Mouse (Mus musculus): ENCODE results near the gene Drc1. TPM values are rescaled to one million over a fixed set of nuclear protein-coding genes. Genes with fewer than 3 reads are reported as not detected.

The Drc1 gene
- polyA plus RNA-seq, 1 experiment from 2014 or later, result 1.8 TPM

DNA sequence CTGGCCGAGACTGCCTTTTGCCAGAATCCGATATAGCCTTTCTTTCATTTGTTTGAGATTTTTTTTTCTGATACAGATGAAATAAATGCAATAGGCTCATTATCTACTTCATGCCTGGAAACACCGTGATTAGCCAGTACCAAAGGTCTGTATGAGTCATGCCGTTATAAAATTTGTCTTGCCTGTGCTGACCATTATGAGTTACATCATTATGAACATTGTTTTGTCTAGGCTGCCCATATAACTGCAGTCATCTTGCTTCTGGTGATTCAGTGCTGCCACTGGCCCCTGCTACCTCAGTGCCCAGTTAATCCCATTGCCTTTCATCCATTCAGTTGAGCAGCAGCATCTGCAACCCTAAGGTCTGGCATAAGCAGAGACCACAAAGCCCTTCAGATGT lies 1.7 kb upstream of the Drc1 start:
- Histone ChIP-seq H3K9me3 (ENCODE audit: control insufficient read depth, low read length) (no peaks in the 10 kb centered on the region), H3K4me2 (ENCODE audit: low read depth, low read length) (no peak overlapping the region), H3K4me3 (ENCODE audit: low read length) (no peak overlapping the region), H3K4me1 (ENCODE audit: control insufficient read depth, insufficient read depth, low read length) (peaks cover 2% of the 10 kb centered on the region; the same call in 1 of the 2 replicates), H3K9ac (ENCODE audit: low read depth, low read length) (no peak overlapping the region), H3K27ac (ENCODE audit: low read length) (peak overlapping the region; percentile 61; the same call in 1 of the 2 replicates), H3K36me3 (ENCODE audit: control insufficient read depth, insufficient read depth, low read length) (no peaks in the 10 kb centered on the region), H3K27me3 (replicated peaks; ENCODE audit: control insufficient read depth, insufficient read depth, low read length) (no peaks in the 10 kb centered on the region)
- WGBS, result 66% methylated on average over 4 of the region's 4 CpGs
- ATAC-seq, result peak; percentile 87

- peak overlapping the region; percentile 58 for H3K4me2 ChIP-seq (ENCODE audit: low read depth, low read length)
- no peak overlapping the region for H3K9ac ChIP-seq (ENCODE audit: low read depth, low read length)
- peak overlapping the region; percentile 41; the same call in 1 of the 2 replicates for H3K4me3 ChIP-seq (ENCODE audit: low read length)
- ATAC-seq, result no peak
- no peak overlapping the region for H3K27ac ChIP-seq (ENCODE audit: low read length)
- 44% methylated on average over 9 of the region's 9 CpGs for WGBS
- no peaks in the 10 kb centered on the region for H3K27me3 ChIP-seq (replicated peaks; ENCODE audit: control insufficient read depth, insufficient read depth, low read length)
- H3K36me3 ChIP-seq (ENCODE audit: control insufficient read depth, insufficient read depth, low read length), result no peaks in the 10 kb centered on the region
- H3K9me3 ChIP-seq (ENCODE audit: control insufficient read depth, low read length), result no peaks in the 10 kb centered on the region
- H3K4me1 ChIP-seq (ENCODE audit: control insufficient read depth, insufficient read depth, low read length), result peaks cover 4% of the 10 kb centered on the region; the same call in 1 of the 2 replicates
These were observed 324 bp upstream of the Drc1 start for GRCm38 (mm10) chr5:30280864-30281263.

DNA sequence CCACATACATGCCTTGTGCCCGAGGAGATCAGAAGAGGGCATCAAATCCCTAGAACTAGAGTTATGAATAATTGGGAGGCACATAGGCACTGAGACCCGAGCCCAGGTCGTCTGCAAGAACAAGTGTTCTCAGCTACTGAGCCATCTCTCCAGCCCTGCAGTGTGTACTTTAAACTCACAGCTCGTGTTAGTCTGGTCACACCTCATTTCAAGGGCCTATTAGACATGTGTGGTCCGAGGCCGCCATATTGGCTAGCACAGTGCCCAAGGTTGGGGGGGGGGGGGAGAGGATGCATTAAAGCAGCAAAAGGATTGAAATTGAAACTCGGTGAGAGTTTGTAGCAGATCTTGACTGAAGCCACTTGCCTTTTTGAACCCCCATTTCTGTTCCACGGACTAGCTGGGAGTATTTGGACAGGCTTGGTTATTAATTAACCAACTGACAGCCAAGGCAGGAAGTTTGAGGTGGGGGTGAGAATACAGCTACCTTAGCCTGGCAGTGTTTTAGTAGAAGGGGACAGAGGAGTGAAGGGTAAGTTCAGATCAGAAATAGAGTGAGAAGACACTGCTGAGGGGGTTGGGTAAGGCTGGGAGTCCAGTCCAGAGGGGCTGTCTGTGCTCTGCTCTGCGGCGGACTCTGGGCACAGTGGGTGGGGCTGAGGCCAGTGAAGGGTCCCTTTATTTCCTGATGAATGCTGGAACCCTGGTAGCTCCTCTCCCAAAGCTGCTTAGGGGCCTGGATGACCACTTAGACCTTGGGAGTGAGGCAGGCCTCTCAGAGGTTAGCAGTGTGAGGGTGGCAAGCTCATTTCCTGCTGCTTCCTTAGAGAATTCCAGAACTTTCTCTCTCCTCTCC lies 5.0 kb downstream of the Drc1 start:
- Histone ChIP-seq H3K27me3 (replicated peaks; ENCODE audit: control insufficient read depth, insufficient read depth, low read length) (no peaks in the 10 kb centered on the region), H3K4me3 (ENCODE audit: low read length) (no peak overlapping the region), H3K4me2 (ENCODE audit: low read depth, low read length) (peak overlapping the region; percentile 23; the same call in 1 of the 2 replicates), H3K9ac (ENCODE audit: low read depth, low read length) (peak overlapping the region; percentile 34; the same call in 1 of the 2 replicates), H3K36me3 (ENCODE audit: control insufficient read depth, insufficient read depth, low read length) (no peaks in the 10 kb centered on the region), H3K9me3 (ENCODE audit: control insufficient read depth, low read length) (no peaks in the 10 kb centered on the region), H3K4me1 (ENCODE audit: control insufficient read depth, insufficient read depth, low read length) (peaks cover 7% of the 10 kb centered on the region; the same call in 1 of the 2 replicates), H3K27ac (ENCODE audit: low read length) (peak overlapping the region; percentile 77)
- 55% methylated on average over 10 of the region's 10 CpGs for WGBS
- ATAC-seq, result peak; percentile 58

DNA sequence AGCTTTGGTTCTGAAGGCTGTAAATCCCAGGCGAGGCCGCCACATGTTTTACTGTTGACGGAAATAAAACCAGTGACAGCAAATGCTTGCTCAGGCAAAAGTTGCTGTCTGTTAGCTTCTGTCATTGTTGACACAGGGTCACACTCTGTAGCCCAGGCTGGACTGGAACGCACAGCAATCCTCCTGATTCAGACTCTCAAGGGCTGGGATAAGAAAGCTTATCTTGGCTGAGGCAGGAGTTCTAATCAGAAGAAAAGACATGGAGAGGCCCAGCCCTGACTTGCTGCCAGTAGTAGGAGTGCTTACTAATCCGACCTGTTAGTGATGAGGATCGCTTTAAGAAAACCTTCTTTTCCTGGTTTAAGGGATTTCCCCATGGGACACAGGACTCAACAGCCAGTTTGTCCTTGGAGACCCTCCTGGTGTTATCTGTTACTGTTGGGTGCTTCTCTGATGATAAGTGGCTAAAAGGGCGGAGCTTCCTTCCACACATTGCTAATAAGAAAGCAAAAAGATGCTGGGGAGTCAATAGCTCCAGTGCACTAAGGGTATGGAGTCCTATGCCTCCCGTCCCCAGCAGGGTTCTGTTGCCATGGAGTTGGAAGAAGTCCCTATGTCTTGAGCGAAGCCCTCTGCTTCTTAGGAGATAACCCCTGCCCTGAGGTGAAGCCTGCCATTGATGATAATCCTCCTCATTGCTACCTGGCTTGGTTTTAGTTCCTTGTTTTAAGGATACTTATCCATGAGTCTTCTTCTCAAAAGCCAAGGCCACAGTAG lies 6.1 kb downstream of the Drc1 start:
- H3K4me3 ChIP-seq (ENCODE audit: low read length), result no peak overlapping the region
- no peak overlapping the region for H3K4me2 ChIP-seq (ENCODE audit: low read depth, low read length)
- no peaks in the 10 kb centered on the region for H3K36me3 ChIP-seq (ENCODE audit: control insufficient read depth, insufficient read depth, low read length)
- H3K9ac ChIP-seq (ENCODE audit: low read depth, low read length), result no peak overlapping the region
- peaks cover 7% of the 10 kb centered on the region; the same call in 1 of the 2 replicates for H3K4me1 ChIP-seq (ENCODE audit: control insufficient read depth, insufficient read depth, low read length)
- H3K9me3 ChIP-seq (ENCODE audit: control insufficient read depth, low read length), result no peaks in the 10 kb centered on the region
- 60% methylated on average over 9 of the region's 9 CpGs for WGBS
- H3K27ac ChIP-seq (ENCODE audit: low read length), result peak overlapping the region; percentile 77
- peak; percentile 86 for ATAC-seq
- no peaks in the 10 kb centered on the region for H3K27me3 ChIP-seq (replicated peaks; ENCODE audit: control insufficient read depth, insufficient read depth, low read length)

DNA sequence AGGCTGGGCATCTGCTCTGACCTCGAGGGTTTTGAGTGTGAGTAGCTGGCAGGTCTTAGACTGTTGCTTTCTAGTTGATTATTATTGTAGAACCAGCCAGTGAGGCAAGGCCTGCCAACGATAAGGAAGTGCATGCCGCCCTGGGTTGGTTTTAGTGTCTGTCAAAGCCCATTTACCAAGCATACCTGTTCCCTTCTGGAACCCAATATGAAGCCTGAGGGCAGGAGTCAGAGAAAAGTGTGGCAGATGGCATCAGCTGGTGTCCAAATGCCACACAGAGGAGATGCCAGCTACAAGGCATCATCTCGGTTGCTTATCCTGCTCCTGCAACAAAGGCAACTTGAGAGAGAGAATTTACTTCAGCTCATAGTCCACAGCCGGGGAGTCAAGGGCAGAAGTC lies 59.6 kb downstream of the Drc1 start:
- Histone ChIP-seq H3K4me2 (ENCODE audit: low read depth, low read length) (no peak overlapping the region), H3K9me3 (ENCODE audit: control insufficient read depth, low read length) (no peaks in the 10 kb centered on the region), H3K36me3 (ENCODE audit: control insufficient read depth, insufficient read depth, low read length) (no peaks in the 10 kb centered on the region), H3K4me1 (ENCODE audit: control insufficient read depth, insufficient read depth, low read length) (peaks cover 5% of the 10 kb centered on the region; the same call in 1 of the 2 replicates), H3K27me3 (replicated peaks; ENCODE audit: control insufficient read depth, insufficient read depth, low read length) (no peaks in the 10 kb centered on the region; the same call in 1 of the 2 replicates), H3K27ac (ENCODE audit: low read length) (no peak overlapping the region), H3K9ac (ENCODE audit: low read depth, low read length) (no peak overlapping the region), H3K4me3 (ENCODE audit: low read length) (no peak overlapping the region)
- no peak for ATAC-seq
- 79% methylated on average over 5 of the region's 5 CpGs for WGBS

DNA sequence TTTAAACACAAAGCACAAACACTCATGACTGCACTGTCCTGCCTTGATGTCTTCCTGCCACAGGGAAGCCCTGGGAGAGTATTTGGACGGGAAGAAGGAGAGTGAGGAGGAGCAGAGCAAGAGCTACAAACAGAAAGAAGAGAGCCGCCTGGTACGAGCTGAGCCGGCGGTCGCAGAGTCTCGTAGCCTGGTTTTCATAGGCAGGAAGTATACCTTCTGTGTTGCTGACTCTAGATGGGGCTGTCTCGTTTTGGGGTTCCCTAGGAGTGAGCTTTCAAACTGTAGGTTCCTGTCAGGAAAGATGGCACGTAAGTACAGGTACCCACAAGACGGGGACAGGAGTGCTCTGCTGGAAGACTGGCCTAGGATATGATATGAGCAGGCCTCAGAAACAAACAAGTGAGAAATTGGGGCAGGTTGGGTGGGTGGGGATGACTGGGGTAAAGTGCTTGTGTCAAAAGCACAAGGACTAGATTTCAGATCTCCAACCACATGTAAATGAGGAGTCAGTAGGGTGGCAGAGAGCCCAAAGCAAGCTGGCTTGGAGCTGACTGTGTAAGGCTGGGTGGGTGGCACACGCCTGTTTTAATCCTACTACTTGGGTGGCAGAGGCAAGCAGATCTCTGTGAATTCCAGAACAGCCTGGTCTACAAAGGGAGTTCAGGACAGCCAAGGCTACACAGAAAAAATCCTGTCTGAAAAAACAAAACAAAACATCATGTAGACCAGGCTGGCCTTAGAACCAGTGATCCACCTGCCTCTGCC lies 60.6 kb downstream of the Drc1 start:
- Histone ChIP-seq H3K9ac (ENCODE audit: low read depth, low read length) (no peak overlapping the region), H3K27ac (ENCODE audit: low read length) (no peak overlapping the region), H3K9me3 (ENCODE audit: control insufficient read depth, low read length) (no peaks in the 10 kb centered on the region), H3K27me3 (replicated peaks; ENCODE audit: control insufficient read depth, insufficient read depth, low read length) (no peaks in the 10 kb centered on the region; the same call in 1 of the 2 replicates), H3K4me3 (ENCODE audit: low read length) (no peak overlapping the region), H3K4me1 (ENCODE audit: control insufficient read depth, insufficient read depth, low read length) (peaks cover 5% of the 10 kb centered on the region; the same call in 1 of the 2 replicates), H3K4me2 (ENCODE audit: low read depth, low read length) (no peak overlapping the region), H3K36me3 (ENCODE audit: control insufficient read depth, insufficient read depth, low read length) (no peaks in the 10 kb centered on the region)
- WGBS, result 72% methylated on average over 11 of the region's 11 CpGs
- ATAC-seq, result no peak

DNA sequence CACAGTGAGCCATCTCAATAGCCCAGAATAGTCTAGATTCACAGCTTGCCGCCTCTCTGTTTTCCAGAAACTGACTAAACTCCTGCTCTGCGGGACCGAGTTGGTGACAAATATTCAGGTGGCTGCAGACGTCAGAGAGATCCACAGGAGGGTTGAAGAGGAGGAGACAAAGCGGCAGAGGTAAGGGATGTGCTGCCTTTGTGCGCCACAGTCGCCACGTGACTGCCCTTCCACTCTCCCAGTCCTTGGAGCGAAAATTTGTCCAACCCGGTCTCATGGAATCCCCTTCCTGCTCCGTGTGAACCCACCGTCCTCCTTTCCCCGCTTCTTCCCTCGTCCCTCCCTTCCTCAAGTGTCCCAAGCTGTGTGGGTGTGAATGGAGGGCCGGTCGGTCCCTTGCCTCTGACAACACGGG lies 61.4 kb downstream of the Drc1 start:
- peak overlapping the region; percentile 15 for H3K4me3 ChIP-seq (ENCODE audit: low read length)
- H3K27ac ChIP-seq (ENCODE audit: low read length), result no peak overlapping the region
- peaks cover 5% of the 10 kb centered on the region; the same call in 1 of the 2 replicates for H3K4me1 ChIP-seq (ENCODE audit: control insufficient read depth, insufficient read depth, low read length)
- H3K27me3 ChIP-seq (replicated peaks; ENCODE audit: control insufficient read depth, insufficient read depth, low read length), result no peaks in the 10 kb centered on the region; the same call in 1 of the 2 replicates
- H3K9me3 ChIP-seq (ENCODE audit: control insufficient read depth, low read length), result no peaks in the 10 kb centered on the region
- H3K4me2 ChIP-seq (ENCODE audit: low read depth, low read length), result peak overlapping the region; percentile 52
- H3K36me3 ChIP-seq (ENCODE audit: control insufficient read depth, insufficient read depth, low read length), result no peaks in the 10 kb centered on the region
- ATAC-seq, result peak; percentile 52; the same call in 1 of the 2 replicates
- 11% methylated on average over 17 of the region's 17 CpGs for WGBS
- H3K9ac ChIP-seq (ENCODE audit: low read depth, low read length), result peak overlapping the region; percentile 25; the same call in 1 of the 2 replicates

DNA sequence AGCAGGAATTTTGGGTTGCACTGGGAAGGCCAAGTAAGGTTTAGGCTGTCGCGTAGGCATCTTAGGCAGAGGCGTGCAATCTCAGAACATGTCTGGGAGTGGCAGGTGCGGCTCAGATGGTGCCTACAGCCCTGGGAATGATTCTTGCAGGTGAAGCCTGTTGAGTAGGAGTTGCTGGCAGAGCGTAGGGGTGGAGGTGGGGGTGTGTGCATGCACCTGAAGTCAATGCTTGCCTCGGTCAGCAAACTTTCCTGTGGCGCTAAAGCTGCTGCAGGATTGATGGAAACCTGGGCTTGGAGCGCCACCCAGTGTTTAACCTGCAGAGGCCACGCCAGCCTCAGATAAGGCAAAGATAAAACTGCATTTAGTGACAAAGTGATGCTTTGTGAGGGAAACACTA lies 61.9 kb downstream of the Drc1 start:
- ATAC-seq, result peak; percentile 74
- peak overlapping the region; percentile 52 for H3K4me2 ChIP-seq (ENCODE audit: low read depth, low read length)
- H3K27ac ChIP-seq (ENCODE audit: low read length), result no peak overlapping the region
- H3K9ac ChIP-seq (ENCODE audit: low read depth, low read length), result peak overlapping the region; percentile 25; the same call in 1 of the 2 replicates
- peaks cover 5% of the 10 kb centered on the region; the same call in 1 of the 2 replicates for H3K4me1 ChIP-seq (ENCODE audit: control insufficient read depth, insufficient read depth, low read length)
- no peaks in the 10 kb centered on the region; the same call in 1 of the 2 replicates for H3K27me3 ChIP-seq (replicated peaks; ENCODE audit: control insufficient read depth, insufficient read depth, low read length)
- no peaks in the 10 kb centered on the region for H3K36me3 ChIP-seq (ENCODE audit: control insufficient read depth, insufficient read depth, low read length)
- peak overlapping the region; percentile 15 for H3K4me3 ChIP-seq (ENCODE audit: low read length)
- H3K9me3 ChIP-seq (ENCODE audit: control insufficient read depth, low read length), result no peaks in the 10 kb centered on the region
- 5% methylated on average over 9 of the region's 9 CpGs for WGBS

Data from intestine, embryonic 16.5 days (tissue).